Mouse (Mus musculus) kidney, embryonic 14.5 days (tissue): ENCODE measurements at regions not wholly inside any gene's neighbourhood (a gene's known extent, or its start where the extent isn't known, plus 50 kb on each side); places are given as distances from the start of the nearest gene placed in this dataset.

Experiments
- ATAC-seq: fragments of 200-750 bp; cut with Nextera tagmentation; 2 replicates; pipeline ENCODE4 v1.8.0; 2017; ENCODE audit warnings: moderate number of reproducible peaks, mild to moderate bottlenecking, moderate TSS enrichment, moderate library complexity; ENCODE audit not compliant: low FRiP score, low TSS enrichment
- H3K27ac ChIP-seq: fragments of 300-500 bp; sonication (generic); 2 replicates; pipeline ENCODE4 v1.5.1; 2014; ENCODE audit warnings: low read depth, mild to moderate bottlenecking, low read length, moderate library complexity, mixed read lengths
- H3K27me3 ChIP-seq: fragments of 300-500 bp; sonication (generic); 2 replicates; pipeline ENCODE4 v1.6.1; 2014; ENCODE audit warnings: mild to moderate bottlenecking, low read length; ENCODE audit not compliant: control insufficient read depth, insufficient read depth
- H3K36me3 ChIP-seq: fragments of 300-500 bp; sonication (generic); 2 replicates; pipeline ENCODE4 v1.6.1; 2014; ENCODE audit warnings: low read length, mixed read lengths; ENCODE audit not compliant: control insufficient read depth, insufficient read depth
- H3K4me1 ChIP-seq: fragments of 300-500 bp; sonication (generic); 2 replicates; pipeline ENCODE4 v1.6.1; 2014; ENCODE audit warnings: low read length, mixed read lengths; ENCODE audit not compliant: control insufficient read depth, insufficient read depth
- H3K4me2 ChIP-seq: fragments of 300-500 bp; sonication (generic); replicated peaks from 2 replicates; pipeline ENCODE4 v1.6.1; 2014; ENCODE audit warnings: low read depth, mild to moderate bottlenecking, low read length
- H3K4me3 ChIP-seq: fragments of 300-500 bp; sonication (generic); 2 replicates; pipeline ENCODE4 v1.5.1; 2014; ENCODE audit warnings: mild to moderate bottlenecking, low read length
- H3K9ac ChIP-seq: fragments of 300-500 bp; sonication (generic); 2 replicates; pipeline ENCODE4 v1.6.1; 2014; ENCODE audit warnings: low read depth, mild to moderate bottlenecking, low read length, moderate library complexity
- H3K9me3 ChIP-seq: fragments of 300-500 bp; sonication (generic); 2 replicates; pipeline ENCODE4 v1.6.1; 2016; ENCODE audit warnings: low read length; ENCODE audit not compliant: control insufficient read depth
- WGBS: fragments of 180-500 bp; shearing (Covaris S2); extraction: QIAGEN DNeasy Blood & Tissue Kit; methylation state at CpG from one replicate; pipeline ENCODE4 v1.1.7; 2014; 5-methylcytosine and 5-hydroxymethylcytosine counted together

DNA sequence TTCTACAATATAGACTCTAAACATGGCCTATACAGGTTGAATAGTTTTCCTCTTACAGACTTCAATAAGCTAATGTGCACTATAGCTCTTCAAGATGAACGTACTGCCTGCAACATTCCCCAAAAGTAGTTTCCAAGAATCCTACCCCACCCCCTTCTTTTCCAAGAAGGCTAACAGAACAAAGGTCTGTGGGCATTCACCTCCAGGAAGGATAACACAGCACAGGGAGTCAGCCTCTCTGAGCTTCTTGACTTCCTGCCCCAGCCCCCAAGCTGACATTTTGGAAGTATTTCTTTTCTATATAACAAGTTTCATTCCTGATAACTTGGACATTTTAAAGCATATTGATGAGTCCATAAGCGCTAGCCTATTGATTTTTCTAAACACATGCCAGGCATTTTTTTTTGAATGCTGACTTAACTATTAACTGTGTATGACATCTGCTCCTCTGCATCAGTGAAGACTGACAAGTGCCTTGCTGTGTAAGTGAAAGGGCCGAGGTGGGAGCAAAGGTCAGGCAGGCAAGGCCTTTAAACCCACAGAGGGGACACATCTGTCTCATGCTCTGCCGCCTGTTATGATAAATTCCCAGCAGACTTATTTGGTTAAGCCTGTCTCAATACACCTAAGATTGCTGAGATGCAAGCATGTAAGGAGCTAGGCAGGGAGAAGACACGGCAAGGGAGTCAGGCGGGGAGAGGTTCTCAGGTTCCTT, 93.8 kb upstream of the Rnaseh2b start:
- Histone ChIP-seq H3K9me3 (no peaks in the 10 kb centered on the region), H3K4me2 (no peak overlapping the region), H3K4me1 (no peaks in the 10 kb centered on the region), H3K27me3 (no peaks in the 10 kb centered on the region), H3K4me3 (no peak overlapping the region), H3K9ac (no peak overlapping the region), H3K27ac (no peak overlapping the region), H3K36me3 (no peaks in the 10 kb centered on the region)
- WGBS: 61% methylated on average over 6 of the region's 6 CpGs
- ATAC-seq: no peak

DNA sequence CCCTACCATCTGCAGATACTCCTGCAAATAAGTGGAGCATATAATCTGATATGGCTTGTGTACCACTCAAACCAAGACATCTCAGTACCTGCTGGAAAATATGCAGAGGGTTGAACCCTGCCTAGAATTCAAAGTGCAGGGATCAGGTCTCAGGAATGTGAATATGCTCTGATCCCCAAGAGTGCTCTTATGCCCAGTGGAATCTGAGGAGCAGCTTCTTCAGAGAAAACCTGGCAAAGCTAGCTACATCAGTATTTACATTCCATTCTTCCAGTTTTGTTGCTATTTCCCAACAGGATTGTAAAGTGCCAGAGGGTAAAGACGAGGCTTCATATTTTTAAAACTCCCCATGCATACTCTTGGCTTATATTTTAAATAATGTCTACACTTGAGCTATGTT, 77.3 kb upstream of the Rnaseh2b start:
- Histone ChIP-seq H3K27ac (no peak overlapping the region), H3K4me1 (no peaks in the 10 kb centered on the region), H3K27me3 (no peaks in the 10 kb centered on the region), H3K9ac (no peak overlapping the region), H3K9me3 (no peaks in the 10 kb centered on the region), H3K4me2 (no peak overlapping the region), H3K4me3 (no peak overlapping the region), H3K36me3 (no peaks in the 10 kb centered on the region)
- no peak for ATAC-seq
- 69% methylated on average over 1 of the region's 1 CpGs for WGBS

DNA sequence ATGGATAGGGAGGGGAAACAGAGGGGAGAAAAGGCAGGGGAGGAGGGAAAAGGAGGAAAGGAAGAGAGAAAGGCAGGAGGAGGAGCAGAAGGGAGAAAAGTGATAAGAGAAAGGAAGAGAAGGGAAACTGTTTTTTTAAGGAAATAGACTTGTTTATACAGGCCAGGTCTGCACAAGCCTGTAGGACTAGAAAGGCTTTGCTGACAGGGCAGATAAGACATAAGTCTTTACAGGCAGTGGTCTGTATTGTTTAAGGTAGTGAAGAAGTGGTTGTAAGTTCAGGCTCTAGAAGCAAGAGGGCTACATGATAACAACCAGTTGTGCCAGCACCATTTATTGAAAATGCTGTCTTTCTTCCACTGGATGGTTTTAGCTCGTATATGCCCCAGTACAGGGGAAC, 75.4 kb upstream of the Rnaseh2b start:
- H3K9me3 ChIP-seq: no peaks in the 10 kb centered on the region
- no peak overlapping the region for H3K9ac ChIP-seq
- no peak for ATAC-seq
- H3K27ac ChIP-seq: no peak overlapping the region
- no peaks in the 10 kb centered on the region for H3K4me1 ChIP-seq
- H3K36me3 ChIP-seq: no peaks in the 10 kb centered on the region
- no peak overlapping the region for H3K4me3 ChIP-seq
- H3K4me2 ChIP-seq: no peak overlapping the region
- no peaks in the 10 kb centered on the region for H3K27me3 ChIP-seq
- 75% methylated on average over 1 of the region's 1 CpGs for WGBS

DNA sequence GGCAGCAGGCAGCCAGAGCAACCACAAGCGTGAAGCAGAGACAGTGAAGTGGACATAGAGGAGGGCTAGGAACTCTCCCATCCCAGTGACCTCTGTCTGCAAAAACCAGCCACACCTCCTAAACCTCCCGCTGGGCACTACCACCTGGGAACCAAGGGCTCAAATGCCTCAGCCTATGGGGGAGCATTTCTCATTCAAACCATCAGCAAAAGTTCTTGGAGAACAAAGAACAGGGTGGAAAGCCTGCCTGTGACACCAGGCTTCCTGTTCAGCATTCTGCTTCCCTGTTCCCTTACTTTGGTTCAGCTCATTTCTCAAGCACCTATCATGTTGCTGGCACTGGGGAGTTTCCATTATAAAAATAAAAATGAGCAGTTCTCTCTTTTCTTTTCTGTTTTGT, 74.4 kb upstream of the Rnaseh2b start:
- Histone ChIP-seq H3K36me3 (no peaks in the 10 kb centered on the region), H3K27ac (no peak overlapping the region), H3K9ac (no peak overlapping the region), H3K9me3 (no peaks in the 10 kb centered on the region), H3K4me2 (no peak overlapping the region), H3K27me3 (no peaks in the 10 kb centered on the region), H3K4me3 (no peak overlapping the region), H3K4me1 (no peaks in the 10 kb centered on the region)
- 0 out of 2 replicates have a peak, but pooled peaks have one; percentile 32 for ATAC-seq
- 42% methylated on average over 2 of the region's 2 CpGs for WGBS

DNA sequence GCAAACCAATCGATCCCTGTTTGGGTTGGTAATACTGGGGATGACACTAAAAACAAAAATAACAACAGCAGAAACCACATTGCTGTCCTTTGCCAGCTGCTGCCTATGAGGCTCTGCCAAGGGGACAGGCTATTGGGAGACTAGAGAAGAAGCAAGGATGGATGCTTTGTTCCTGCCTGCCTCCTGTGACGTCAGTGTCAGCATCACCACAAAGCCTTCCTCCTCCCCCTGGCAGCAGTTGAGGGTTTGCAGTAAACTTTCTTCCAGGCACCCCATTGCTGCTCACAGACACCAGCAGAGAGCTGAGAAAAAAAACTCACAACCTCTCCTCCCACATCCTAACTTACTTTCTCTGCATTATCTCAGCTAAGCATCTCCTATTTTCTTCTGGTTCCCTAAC, 73.7 kb upstream of the Rnaseh2b start:
- 54% methylated on average over 2 of the region's 2 CpGs for WGBS
- no peak overlapping the region for H3K4me2 ChIP-seq

DNA sequence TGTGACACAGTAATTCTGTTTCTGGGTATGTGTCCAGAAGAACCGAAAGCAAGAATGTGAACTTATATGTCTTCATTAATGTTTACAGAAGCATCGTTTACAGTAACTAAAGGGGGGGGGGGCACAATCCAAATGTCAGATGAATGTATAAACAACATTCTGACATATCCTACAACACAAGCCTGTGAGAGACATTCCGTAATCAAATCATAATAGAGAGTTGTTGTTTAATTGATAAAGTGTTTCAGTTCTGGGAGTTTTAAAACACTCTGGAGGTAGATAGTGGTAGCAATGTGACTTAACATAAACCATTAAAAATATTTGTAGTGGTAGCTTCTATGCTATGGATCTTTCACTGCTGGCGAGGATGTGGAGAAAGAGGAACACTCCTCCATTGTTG, 71.6 kb upstream of the Rnaseh2b start:
- 87% methylated on average over 4 of the region's 4 CpGs for WGBS
- H3K27ac ChIP-seq: no peak overlapping the region
- H3K36me3 ChIP-seq: no peaks in the 10 kb centered on the region
- H3K4me3 ChIP-seq: no peak overlapping the region
- no peak overlapping the region for H3K4me2 ChIP-seq
- no peak for ATAC-seq
- no peak overlapping the region for H3K9ac ChIP-seq
- H3K9me3 ChIP-seq: no peaks in the 10 kb centered on the region
- H3K27me3 ChIP-seq: no peaks in the 10 kb centered on the region
- H3K4me1 ChIP-seq: no peaks in the 10 kb centered on the region

More for the DNA sequence above, 73.7 kb upstream of the Rnaseh2b start:
- no peaks in the 10 kb centered on the region for H3K9me3 ChIP-seq
- no peaks in the 10 kb centered on the region for H3K4me1 ChIP-seq
- H3K9ac ChIP-seq: no peak overlapping the region
- H3K27me3 ChIP-seq: no peaks in the 10 kb centered on the region
- H3K36me3 ChIP-seq: no peaks in the 10 kb centered on the region
- ATAC-seq: no peak
- no peak overlapping the region for H3K4me3 ChIP-seq
- no peak overlapping the region for H3K27ac ChIP-seq
